Mouse (Mus musculus) midbrain, embryonic 10.5 days (tissue): ENCODE results near the gene Ube2r2. TPM values are rescaled to one million over a fixed set of nuclear protein-coding genes. Genes with fewer than 3 reads are reported as not detected.

Experiments used
- DNase-seq: peaks from one replicate; pipeline ENCODE4 v3.0.0-alpha.2; 2017; ENCODE audit warnings: low spot score
- H3K27ac ChIP-seq: fragments of 300-500 bp; sonication (generic); replicated peaks from 2 replicates; pipeline ENCODE4 v1.5.1; 2016; ENCODE audit warnings: mild to moderate bottlenecking
- H3K27me3 ChIP-seq: fragments of 300-500 bp; sonication (generic); 2 replicates; pipeline ENCODE4 v1.6.1; 2016; ENCODE audit warnings: low read depth, mild to moderate bottlenecking; ENCODE audit not compliant: poor library complexity, severe bottlenecking
- H3K36me3 ChIP-seq: fragments of 300-500 bp; sonication (generic); 2 replicates; pipeline ENCODE4 v1.6.1; 2016; ENCODE audit warnings: mild to moderate bottlenecking, moderate library complexity
- H3K4me1 ChIP-seq: fragments of 300-500 bp; sonication (generic); 2 replicates; pipeline ENCODE4 v1.6.1; 2016
- H3K4me3 ChIP-seq: fragments of 300-500 bp; sonication (generic); 2 replicates; pipeline ENCODE4 v1.5.1; 2016; ENCODE audit warnings: mild to moderate bottlenecking, moderate library complexity
- H3K9me3 ChIP-seq: fragments of 300-500 bp; sonication (generic); replicated peaks from 2 replicates; pipeline ENCODE4 v1.6.1; 2016; ENCODE audit warnings: mild to moderate bottlenecking
- WGBS: fragments of 180-500 bp; shearing (Covaris S2); methylation state at CpG from one replicate; pipeline ENCODE4 v1.1.7; 2016; 5-methylcytosine and 5-hydroxymethylcytosine counted together
- polyA plus RNA-seq: library from polyadenylated mRNA; unstranded; fragments of >200 nt; fragmentation: Nextera tagmentation; extraction: Ambion mirVana; gene quantifications from 2 replicates; pipeline ENCODE4 v1.2.1, GENCODE M21; 2016

Gene Ube2r2
- polyA plus RNA-seq, 1 experiment from 2014 or later, result 81.8 TPM

GRCm38 (mm10) chr4:41202135-41202534, 66.6 kb downstream of the Ube2r2 start:
- 96% methylated on average over 8 of the region's 8 CpGs for WGBS
- no peaks in the 10 kb centered on the region for H3K9me3 ChIP-seq
- H3K4me1 ChIP-seq, result no peaks in the 10 kb centered on the region
- no peaks in the 10 kb centered on the region for H3K27me3 ChIP-seq
- H3K4me3 ChIP-seq, result no peak overlapping the region
- no peak for DNase-seq
- H3K27ac ChIP-seq, result no peak overlapping the region
- peaks cover 100% of the 10 kb centered on the region for H3K36me3 ChIP-seq

DNA sequence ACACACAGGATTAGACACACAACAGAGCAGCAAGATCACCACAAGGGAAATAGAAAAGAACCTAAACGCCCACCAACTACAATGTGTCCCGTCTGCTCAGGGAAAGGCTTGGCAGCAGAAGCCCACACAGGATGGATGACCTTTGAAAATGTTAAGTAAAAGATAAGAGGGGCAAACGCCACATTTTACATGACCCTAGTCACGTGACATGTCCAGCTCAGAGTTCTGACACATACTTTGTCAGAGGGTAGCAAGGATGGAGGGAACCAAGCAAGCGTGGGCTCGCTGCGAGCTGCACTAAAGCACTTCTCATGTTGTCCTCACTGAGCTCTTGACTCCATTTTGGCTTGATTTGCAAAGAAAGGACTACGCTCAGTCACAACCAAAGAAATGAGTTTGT, 70.2 kb downstream of the Ube2r2 start:
- DNase-seq, result no peak
- Histone ChIP-seq H3K4me1 (no peaks in the 10 kb centered on the region), H3K4me3 (no peak overlapping the region), H3K27ac (no peak overlapping the region), H3K9me3 (no peaks in the 10 kb centered on the region), H3K36me3 (peaks cover 100% of the 10 kb centered on the region), H3K27me3 (no peaks in the 10 kb centered on the region)
- 96% methylated on average over 8 of the region's 8 CpGs for WGBS

- no peak overlapping the region for H3K4me3 ChIP-seq
- DNase-seq, result no peak
- WGBS, result 91% methylated on average over 4 of the region's 4 CpGs
- no peaks in the 10 kb centered on the region for H3K4me1 ChIP-seq
- no peaks in the 10 kb centered on the region for H3K27me3 ChIP-seq
- H3K9me3 ChIP-seq, result no peaks in the 10 kb centered on the region
- H3K27ac ChIP-seq, result no peak overlapping the region
- H3K36me3 ChIP-seq, result peaks cover 100% of the 10 kb centered on the region
These were observed 72.5 kb downstream of the Ube2r2 start for GRCm38 (mm10) chr4:41208050-41208449.

DNA sequence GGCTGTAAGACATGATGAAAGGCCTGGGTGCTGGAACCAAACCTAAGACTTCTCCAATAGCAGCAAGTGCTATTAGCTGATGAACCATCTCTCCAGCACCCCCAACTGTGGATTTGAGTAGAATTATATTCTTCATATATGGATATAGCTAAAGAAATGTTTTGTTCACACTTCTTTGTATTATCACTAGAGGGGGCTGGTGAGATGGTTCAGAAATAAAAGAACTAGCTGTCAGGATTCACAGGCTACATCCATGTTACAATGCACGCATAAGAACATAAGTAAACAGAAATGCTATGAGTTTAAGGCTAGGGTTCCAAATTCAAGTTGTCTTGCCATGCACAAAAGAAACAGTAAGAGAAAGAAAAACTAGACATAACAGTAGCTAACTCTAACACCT, 89.9 kb downstream of the Ube2r2 start:
- no peaks in the 10 kb centered on the region for H3K9me3 ChIP-seq
- H3K4me1 ChIP-seq, result no peaks in the 10 kb centered on the region
- no peak overlapping the region for H3K27ac ChIP-seq
- no peaks in the 10 kb centered on the region for H3K27me3 ChIP-seq
- 95% methylated on average over 1 of the region's 1 CpGs for WGBS
- H3K36me3 ChIP-seq, result peaks cover 100% of the 10 kb centered on the region
- no peak overlapping the region for H3K4me3 ChIP-seq
- DNase-seq, result no peak

DNA sequence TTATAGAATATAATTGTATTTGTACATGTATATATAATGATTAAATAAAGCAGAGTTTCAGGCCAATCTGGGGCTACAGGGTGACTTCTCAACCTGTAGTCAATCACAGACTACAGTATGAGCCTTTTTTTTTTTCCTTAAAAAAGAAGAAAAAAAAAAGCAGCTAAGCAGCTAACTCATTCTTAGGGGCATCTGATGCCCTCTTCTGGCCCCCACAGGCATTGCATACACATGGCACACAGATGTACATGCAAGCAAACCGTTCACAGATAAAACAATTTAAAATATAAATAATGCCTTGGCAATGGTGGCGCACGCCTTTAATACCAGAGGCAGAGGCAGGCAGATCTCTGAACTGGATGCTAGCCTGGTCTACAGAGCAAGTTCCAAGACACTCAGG, 90.8 kb downstream of the Ube2r2 start:
- Histone ChIP-seq H3K9me3 (no peaks in the 10 kb centered on the region), H3K36me3 (peaks cover 100% of the 10 kb centered on the region), H3K27me3 (no peaks in the 10 kb centered on the region), H3K4me1 (no peaks in the 10 kb centered on the region), H3K4me3 (no peak overlapping the region), H3K27ac (no peak overlapping the region)
- WGBS, result 90% methylated on average over 3 of the region's 3 CpGs
- peak; percentile 24 for DNase-seq

GRCm38 (mm10) chr4:41235621-41236020, 100.1 kb downstream of the Ube2r2 start:
- Histone ChIP-seq H3K36me3 (peaks cover 70% of the 10 kb centered on the region), H3K27me3 (no peaks in the 10 kb centered on the region)
- 91% methylated on average over 5 of the region's 5 CpGs for WGBS

DNA sequence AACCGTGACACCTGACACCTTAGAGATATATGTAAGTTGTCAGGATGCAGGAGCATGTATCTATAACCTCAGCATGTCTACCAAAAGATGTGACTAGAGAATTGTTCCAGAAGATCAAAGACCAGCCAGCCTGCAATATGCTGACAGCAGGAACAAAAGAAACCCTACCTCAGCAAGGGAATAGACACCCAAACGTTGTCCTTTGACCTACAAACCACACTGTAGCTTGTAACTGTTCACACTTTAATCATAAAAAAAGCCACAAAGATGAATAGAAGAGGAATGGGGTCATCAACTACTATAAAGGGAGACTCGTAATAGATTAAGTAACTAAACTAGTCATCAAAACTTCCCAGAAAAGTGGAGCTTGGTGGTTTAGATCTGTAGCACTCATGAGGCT, 105.4 kb downstream of the Ube2r2 start:
- Histone ChIP-seq H3K36me3 (peaks cover 69% of the 10 kb centered on the region), H3K9me3 (no peaks in the 10 kb centered on the region), H3K4me1 (no peaks in the 10 kb centered on the region), H3K27ac (no peak overlapping the region), H3K4me3 (no peak overlapping the region), H3K27me3 (no peaks in the 10 kb centered on the region)
- 88% methylated on average over 3 of the region's 3 CpGs for WGBS
- DNase-seq, result no peak

More at GRCm38 (mm10) chr4:41235621-41236020, 100.1 kb downstream of the Ube2r2 start:
- Histone ChIP-seq H3K9me3 (no peaks in the 10 kb centered on the region), H3K4me3 (no peak overlapping the region), H3K27ac (no peak overlapping the region), H3K4me1 (no peaks in the 10 kb centered on the region)
- no peak for DNase-seq

Other genes with a start within 250 kb of the Ube2r2 start
- gene Spink4, start 215.7 kb upstream of the Ube2r2 start, polyA plus RNA-seq, result not detected in 2 replicates
- gene Bag1, start 187.4 kb upstream of the Ube2r2 start, polyA plus RNA-seq, result 189 and 193 TPM in 2 replicates
- gene Chmp5, start 187.3 kb upstream of the Ube2r2 start, polyA plus RNA-seq, result 99.4 and 118 TPM in 2 replicates
- gene Nfx1, start 164.8 kb upstream of the Ube2r2 start, polyA plus RNA-seq, result 94.8 and 98.4 TPM in 2 replicates
- gene Aqp7, start 87.6 kb upstream of the Ube2r2 start, polyA plus RNA-seq, result 0.10 TPM in 1 of 2 replicates, not detected in the other
- 2.5 and 5.0 TPM in 2 replicates for gene Aqp3, start 37.6 kb upstream of the Ube2r2 start, polyA plus RNA-seq
- 28.8 and 31.6 TPM in 2 replicates for gene Nol6, start 11.3 kb upstream of the Ube2r2 start, polyA plus RNA-seq
- 77.0 and 86.5 TPM in 2 replicates for gene Ubap2, start 139.4 kb downstream of the Ube2r2 start, polyA plus RNA-seq
- 61.7 and 67.4 TPM in 2 replicates for gene Dcaf12, start 179.1 kb downstream of the Ube2r2 start, polyA plus RNA-seq
- 81.8 and 85.7 TPM in 2 replicates for gene Ubap1, start 213.3 kb downstream of the Ube2r2 start, polyA plus RNA-seq